Mouse (Mus musculus) stomach, postnatal 0 days (tissue): Measurements from ENCODE around the gene 2210010C04Rik.

Experiments
- CTCF ChIP-seq: IDR thresholded peaks from 2 replicates; pipeline ENCODE4 v1.5.1; 2016; ENCODE audit warnings: antibody characterized with exemption, low read depth, mild to moderate bottlenecking, moderate library complexity
- EP300 ChIP-seq: optimal IDR thresholded peaks from 2 replicates; pipeline ENCODE3; 2016; ENCODE audit warnings: antibody characterized with exemption

DNA sequence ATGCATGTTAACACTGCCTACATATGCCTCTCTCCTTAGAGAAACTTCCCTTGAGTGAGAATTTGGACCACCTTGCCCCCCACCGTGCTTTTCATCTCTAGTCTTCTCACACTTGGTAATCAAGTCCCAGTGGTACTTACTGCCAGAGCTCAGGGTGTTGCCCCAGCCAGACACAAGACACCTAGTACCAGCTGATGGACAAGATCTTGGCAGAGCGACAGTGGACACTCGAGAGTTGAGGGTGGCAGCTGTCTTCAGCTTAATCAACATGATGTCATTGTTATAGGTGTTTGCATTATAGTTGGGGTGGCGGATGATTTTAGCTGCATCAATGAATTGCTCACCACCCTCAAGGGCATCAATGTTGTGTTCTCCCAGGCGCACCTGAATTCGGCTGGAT, 2.5 kb downstream of the 2210010C04Rik start:
- TF ChIP-seq CTCF (no peak), EP300 (no peak)
